Mouse (Mus musculus) stomach, embryonic 16.5 days (tissue): ENCODE results near the gene Nodal. TPM values are rescaled to one million over a fixed set of nuclear protein-coding genes. Genes with fewer than 3 reads are reported as not detected.
A peak's percentile ranks its signal among the peaks of the same experiment; 100 is the strongest.

Source experiments
- ATAC-seq: fragments of 200-750 bp; cut with Nextera tagmentation; 2 replicates; pipeline ENCODE4 v1.8.0; 2017; ENCODE audit warnings: moderate number of reproducible peaks, moderate TSS enrichment; ENCODE audit not compliant: insufficient read depth, low FRiP score
- H3K27ac ChIP-seq: fragments of 300-500 bp; sonication (generic); 2 replicates; pipeline ENCODE4 v1.5.1; 2014; ENCODE audit warnings: low read length
- H3K27me3 ChIP-seq: fragments of 300-500 bp; sonication (generic); 2 replicates; pipeline ENCODE4 v1.6.1; 2014; ENCODE audit warnings: low read length, control low read depth, mixed read lengths; ENCODE audit not compliant: control insufficient read depth, insufficient read depth
- H3K36me3 ChIP-seq: fragments of 300-500 bp; sonication (generic); 2 replicates; pipeline ENCODE4 v1.6.1; 2014; ENCODE audit warnings: low read length; ENCODE audit not compliant: control insufficient read depth, insufficient read depth
- H3K4me1 ChIP-seq: fragments of 300-500 bp; sonication (generic); 2 replicates; pipeline ENCODE4 v1.6.1; 2014; ENCODE audit warnings: low read length, control low read depth, mixed read lengths; ENCODE audit not compliant: control insufficient read depth, insufficient read depth
- H3K4me2 ChIP-seq: fragments of 300-500 bp; sonication (generic); 2 replicates; pipeline ENCODE4 v1.6.1; 2014; ENCODE audit warnings: low read depth, low read length, mixed read lengths
- H3K4me3 ChIP-seq: fragments of 300-500 bp; sonication (generic); replicated peaks from 2 replicates; pipeline ENCODE4 v1.5.1; 2014; ENCODE audit warnings: mild to moderate bottlenecking, low read length
- H3K9ac ChIP-seq: fragments of 300-500 bp; sonication (generic); 2 replicates; pipeline ENCODE4 v1.6.1; 2014; ENCODE audit warnings: low read length
- H3K9me3 ChIP-seq: fragments of 300-500 bp; sonication (generic); replicated peaks from 2 replicates; pipeline ENCODE4 v1.6.1; 2016; ENCODE audit warnings: low read length, control low read depth; ENCODE audit not compliant: control insufficient read depth
- WGBS: fragments of 180-500 bp; shearing (Covaris S2); extraction: QIAGEN DNeasy Blood & Tissue Kit; methylation state at CpG from one replicate; pipeline ENCODE4 v1.1.7; 2014; 5-methylcytosine and 5-hydroxymethylcytosine counted together
- polyA plus RNA-seq: library from polyadenylated mRNA; unstranded; fragments of >200 nt; fragmentation: Nextera tagmentation; extraction: Ambion mirVana; gene quantifications from 2 replicates; pipeline ENCODE4 v1.2.1, GENCODE M21; 2015

Gene Nodal
- polyA plus RNA-seq, 1 experiment from 2014 or later = 0.21 TPM

DNA sequence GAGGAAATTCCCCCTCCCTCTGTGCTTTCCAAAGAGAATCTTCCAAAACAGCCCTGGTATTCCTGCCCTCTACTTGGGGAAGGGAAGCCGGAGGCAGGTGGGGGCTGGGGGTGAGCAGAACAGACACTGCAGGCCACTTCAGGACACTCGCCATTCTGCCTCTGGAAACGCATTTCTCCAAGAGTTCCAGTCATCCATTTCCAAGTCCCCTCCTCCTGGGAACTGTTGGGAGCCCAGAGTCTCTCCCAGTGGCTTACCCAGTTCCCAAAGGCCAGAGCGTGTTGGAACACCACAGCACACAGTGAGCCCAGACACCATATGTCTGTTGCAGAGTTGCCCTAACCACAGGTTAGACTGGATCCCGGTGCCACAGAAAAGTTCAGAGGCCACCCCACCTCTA, 39.1 kb upstream of the Nodal start:
- WGBS = 79% methylated on average over 5 of the region's 5 CpGs

DNA sequence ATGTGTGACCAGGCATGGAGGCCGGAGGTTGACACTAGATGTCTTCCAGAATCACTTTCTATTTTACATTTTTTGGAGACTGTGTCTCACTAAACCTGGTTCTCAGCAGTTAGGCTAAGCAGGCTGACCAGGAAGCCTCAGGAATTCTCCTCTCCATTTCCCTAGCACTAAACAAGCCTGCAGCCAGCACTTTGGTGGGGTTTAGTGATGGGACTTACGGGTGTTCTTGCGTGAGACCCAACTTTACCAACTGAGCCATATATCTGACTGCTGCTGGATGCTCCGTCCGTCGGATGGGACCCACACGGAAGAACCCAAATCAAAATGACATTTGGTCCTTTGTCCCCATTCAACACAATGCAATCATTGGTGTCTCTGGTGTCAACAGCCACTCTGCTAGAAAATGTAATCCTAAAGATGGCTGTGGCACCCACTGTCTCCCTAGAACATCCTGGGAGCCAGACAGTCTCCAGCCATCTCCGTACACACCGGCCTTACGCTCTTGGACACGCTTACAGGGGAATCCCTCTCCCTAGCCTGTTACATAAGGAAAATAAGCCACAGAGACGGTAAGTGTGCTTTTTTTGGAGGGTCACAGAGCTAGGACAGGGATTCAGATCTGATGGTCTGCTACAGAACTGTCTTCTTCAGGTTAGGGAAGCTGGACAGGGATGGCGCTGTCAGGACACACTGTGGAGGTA, 38.3 kb upstream of the Nodal start:
- H3K4me2 ChIP-seq = peak overlapping the region; percentile 80; the same call in 1 of the 2 replicates
- H3K27ac ChIP-seq = peak overlapping the region; percentile 21; the same call in 1 of the 2 replicates
- no peaks in the 10 kb centered on the region for H3K36me3 ChIP-seq
- H3K9me3 ChIP-seq = no peaks in the 10 kb centered on the region
- H3K27me3 ChIP-seq = no peaks in the 10 kb centered on the region
- WGBS = 91% methylated on average over 13 of the region's 13 CpGs
- peaks cover 33% of the 10 kb centered on the region for H3K4me1 ChIP-seq
- 0 out of 2 replicates have a peak overlapping the region, but pooled peaks have one; percentile 28 for H3K9ac ChIP-seq
- ATAC-seq = no peak
- no peak overlapping the region for H3K4me3 ChIP-seq

More for the DNA sequence above, 39.1 kb upstream of the Nodal start:
- no peak for ATAC-seq
- Histone ChIP-seq H3K4me2 (no peak overlapping the region), H3K4me3 (no peak overlapping the region), H3K4me1 (peaks cover 34% of the 10 kb centered on the region), H3K27ac (no peak overlapping the region), H3K36me3 (no peaks in the 10 kb centered on the region), H3K9me3 (no peaks in the 10 kb centered on the region), H3K9ac (no peak overlapping the region), H3K27me3 (no peaks in the 10 kb centered on the region)

DNA sequence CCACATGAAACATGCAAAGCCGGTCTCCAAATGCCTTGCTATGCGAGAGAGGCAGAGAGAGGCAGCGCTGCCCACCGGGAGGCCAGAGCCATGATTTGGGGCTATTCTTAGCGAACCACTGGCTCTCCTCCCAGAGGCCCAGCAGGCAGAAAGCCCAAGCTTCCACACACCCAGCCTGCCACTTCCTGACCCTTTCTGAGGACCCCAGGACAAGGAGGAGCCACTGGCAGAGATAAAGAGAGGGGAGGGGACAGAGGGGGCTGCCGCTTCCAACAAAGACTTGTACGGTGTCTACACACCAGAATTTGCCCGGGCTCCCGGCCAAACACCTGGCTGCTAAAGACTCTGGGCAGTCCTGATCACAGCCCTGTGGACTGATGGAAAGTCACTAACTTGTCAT, 37.6 kb upstream of the Nodal start:
- Histone ChIP-seq H3K4me3 (no peak overlapping the region), H3K27me3 (no peaks in the 10 kb centered on the region), H3K9me3 (no peaks in the 10 kb centered on the region), H3K4me1 (peaks cover 27% of the 10 kb centered on the region), H3K9ac (peak overlapping the region; percentile 28; the same call in 1 of the 2 replicates), H3K36me3 (no peaks in the 10 kb centered on the region), H3K4me2 (peak overlapping the region; percentile 80), H3K27ac (peak overlapping the region; percentile 21)
- 18% methylated on average over 9 of the region's 9 CpGs for whole genome bisulfite sequencing
- 0 out of 2 replicates have a peak, but pooled peaks have one; percentile 1 for ATAC-seq

DNA sequence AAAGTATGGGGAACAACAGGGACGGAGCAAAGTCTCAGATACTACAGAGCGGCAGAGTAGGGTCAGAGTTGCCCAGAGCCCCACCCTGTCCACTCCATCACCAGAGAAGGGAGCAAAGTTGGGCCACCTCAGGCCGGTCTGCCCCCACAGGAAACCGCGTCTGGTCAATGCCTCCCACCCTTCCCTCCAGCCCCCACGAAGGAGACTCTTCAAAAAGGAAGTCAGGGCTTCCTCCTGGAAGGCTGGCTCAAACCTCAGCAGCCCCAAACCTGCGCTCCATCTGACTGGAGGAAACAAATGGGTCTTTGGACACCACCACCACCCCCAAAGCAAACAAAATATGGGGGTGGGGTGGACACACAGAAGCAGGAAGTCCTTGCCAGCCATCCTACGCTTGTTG, 35.9 kb upstream of the Nodal start:
- Histone ChIP-seq H3K9me3 (no peaks in the 10 kb centered on the region), H3K4me3 (peak overlapping the region; percentile 58), H3K36me3 (no peaks in the 10 kb centered on the region), H3K9ac (peak overlapping the region; percentile 14; the same call in 1 of the 2 replicates), H3K27ac (no peak overlapping the region; the same call in 1 of the 2 replicates), H3K4me2 (peak overlapping the region; percentile 80), H3K4me1 (peaks cover 26% of the 10 kb centered on the region), H3K27me3 (no peaks in the 10 kb centered on the region)
- ATAC-seq = no peak
- 22% methylated on average over 8 of the region's 8 CpGs for whole genome bisulfite sequencing

DNA sequence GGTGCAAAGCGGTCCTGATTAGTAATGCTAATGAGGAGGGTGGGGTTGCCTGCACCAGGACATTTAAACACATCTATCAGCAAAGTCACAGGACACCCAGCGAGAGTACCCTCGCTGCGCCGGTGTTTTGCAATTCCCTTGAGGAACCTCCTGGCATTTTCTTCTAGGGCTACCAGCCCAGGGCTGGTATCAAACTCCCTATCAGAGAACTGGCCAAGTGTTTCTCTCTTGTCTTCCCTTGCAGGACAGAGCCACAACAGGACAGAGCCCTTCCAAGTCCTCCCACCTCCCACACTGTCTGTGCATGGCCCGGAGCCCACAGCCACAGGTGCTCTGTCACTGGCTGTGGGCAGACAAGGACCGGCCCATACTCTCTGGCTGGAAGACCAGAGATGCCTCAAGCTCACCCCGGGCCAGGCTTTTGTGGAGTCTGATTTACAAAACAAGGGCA, 35.5 kb upstream of the Nodal start:
- Histone ChIP-seq H3K4me1 (peaks cover 26% of the 10 kb centered on the region), H3K9me3 (no peaks in the 10 kb centered on the region), H3K36me3 (no peaks in the 10 kb centered on the region), H3K4me3 (peak overlapping the region; percentile 58), H3K4me2 (peak overlapping the region; percentile 80), H3K9ac (peak overlapping the region; percentile 83), H3K27me3 (no peaks in the 10 kb centered on the region), H3K27ac (no peak overlapping the region)
- WGBS = 5% methylated on average over 8 of the region's 8 CpGs
- no peak for ATAC-seq

- 0 out of 2 replicates have a peak within 1 kb of the TSS, but pooled peaks have one; percentile 21 for H3K27ac ChIP-seq
- no peaks in the 10 kb centered on the region for H3K27me3 ChIP-seq
- peak within 1 kb of the TSS; percentile 80 for H3K4me2 ChIP-seq
- peak within 1 kb of the TSS; percentile 58 for H3K4me3 ChIP-seq
- peaks cover 26% of the 10 kb centered on the region for H3K4me1 ChIP-seq
- H3K9ac ChIP-seq = peak within 1 kb of the TSS; percentile 83
- under 1% methylated on average over 56 of the region's 60 CpGs for WGBS
- peak; percentile 85 for ATAC-seq
- H3K9me3 ChIP-seq = no peaks in the 10 kb centered on the region
- H3K36me3 ChIP-seq = no peaks in the 10 kb centered on the region
Measured at GRCm38 (mm10) chr10:61383021-61383714, 34.6 kb upstream of the Nodal start, which contains the start of gene Pald1. Pald1 (minus strand) TSS chr10:61383530.

DNA sequence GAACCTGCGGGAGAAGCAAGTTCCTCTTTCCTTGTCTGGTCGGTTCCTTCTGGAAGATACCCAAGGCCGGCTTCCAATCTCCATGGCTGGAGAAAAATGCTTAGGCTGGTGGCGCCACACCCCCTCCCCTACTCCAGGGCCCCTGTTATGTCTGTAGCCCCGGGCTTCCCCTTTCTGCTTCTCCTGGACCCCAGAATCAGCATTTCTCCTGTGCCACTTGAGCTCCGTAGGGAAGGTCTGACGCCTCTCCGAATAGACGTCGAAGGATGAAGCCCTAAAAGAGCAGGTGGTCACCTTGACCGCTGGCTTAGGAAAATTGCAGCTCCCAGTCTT, 34.1 kb upstream of the Nodal start:
- Histone ChIP-seq H3K4me1 (peaks cover 26% of the 10 kb centered on the region), H3K36me3 (no peaks in the 10 kb centered on the region), H3K27me3 (no peaks in the 10 kb centered on the region), H3K4me2 (peak overlapping the region; percentile 80), H3K9me3 (no peaks in the 10 kb centered on the region), H3K4me3 (peak overlapping the region; percentile 58), H3K9ac (peak overlapping the region; percentile 83), H3K27ac (0 out of 2 replicates have a peak overlapping the region, but pooled peaks have one; percentile 21)
- WGBS = 5% methylated on average over 11 of the region's 11 CpGs
- no peak; the same call in 1 of the 2 replicates for ATAC-seq

GRCm38 (mm10) chr10:61385174-61385573, 32.6 kb upstream of the Nodal start:
- Histone ChIP-seq H3K27ac (no peak overlapping the region), H3K4me2 (no peak overlapping the region), H3K4me1 (peaks cover 20% of the 10 kb centered on the region), H3K9ac (no peak overlapping the region), H3K9me3 (no peaks in the 10 kb centered on the region), H3K27me3 (no peaks in the 10 kb centered on the region), H3K36me3 (no peaks in the 10 kb centered on the region), H3K4me3 (no peak overlapping the region)
- ATAC-seq = no peak
- 75% methylated on average over 6 of the region's 6 CpGs for WGBS

- no peak for ATAC-seq
- 37% methylated on average over 6 of the region's 6 CpGs for WGBS
- H3K27ac ChIP-seq = no peak overlapping the region
- no peaks in the 10 kb centered on the region for H3K9me3 ChIP-seq
- no peaks in the 10 kb centered on the region for H3K36me3 ChIP-seq
- H3K4me2 ChIP-seq = no peak overlapping the region
- H3K9ac ChIP-seq = no peak overlapping the region
- peaks cover 14% of the 10 kb centered on the region for H3K4me1 ChIP-seq
- H3K27me3 ChIP-seq = no peaks in the 10 kb centered on the region
- no peak overlapping the region for H3K4me3 ChIP-seq
Measured at GRCm38 (mm10) chr10:61386284-61386683, 31.5 kb upstream of the Nodal start.
